Mouse (Mus musculus) intestine, postnatal 0 days (tissue): Measurements from ENCODE around the gene Ccne1. TPM values are rescaled to one million over a fixed set of nuclear protein-coding genes. Genes with fewer than 3 reads are reported as not detected.

Source experiments
- ATAC-seq: fragments of 200-750 bp; cut with Nextera tagmentation; 2 replicates; pipeline ENCODE4 v1.8.0; 2017; ENCODE audit warnings: mild to moderate bottlenecking, moderate TSS enrichment, moderate library complexity
- H3K27ac ChIP-seq: fragments of 300-500 bp; sonication (generic); 2 replicates; pipeline ENCODE4 v1.5.1; 2014; ENCODE audit warnings: mild to moderate bottlenecking, low read depth, low read length, moderate library complexity
- H3K27me3 ChIP-seq: fragments of 300-500 bp; sonication (generic); replicated peaks from 2 replicates; pipeline ENCODE4 v1.6.1; 2014; ENCODE audit warnings: low read length, mixed read lengths; ENCODE audit not compliant: control insufficient read depth, insufficient read depth
- H3K36me3 ChIP-seq: fragments of 300-500 bp; sonication (generic); 2 replicates; pipeline ENCODE4 v1.6.1; 2014; ENCODE audit warnings: mild to moderate bottlenecking, moderate library complexity; ENCODE audit not compliant: control insufficient read depth, insufficient read depth
- H3K4me1 ChIP-seq: fragments of 300-500 bp; sonication (generic); replicated peaks from 2 replicates; pipeline ENCODE4 v1.6.1; 2014; ENCODE audit warnings: antibody characterized with exemption, low read length, mixed read lengths; ENCODE audit not compliant: control insufficient read depth, insufficient read depth
- H3K4me2 ChIP-seq: fragments of 300-500 bp; sonication (generic); replicated peaks from 2 replicates; pipeline ENCODE4 v1.6.1; 2014; ENCODE audit warnings: low read depth, mild to moderate bottlenecking, moderate library complexity
- H3K4me3 ChIP-seq: fragments of 300-500 bp; sonication (generic); 2 replicates; pipeline ENCODE4 v1.5.1; 2014; ENCODE audit warnings: low read depth, low read length
- H3K9ac ChIP-seq: fragments of 300-500 bp; sonication (generic); 2 replicates; pipeline ENCODE4 v1.6.1; 2014; ENCODE audit warnings: mild to moderate bottlenecking, low read depth, low read length
- H3K9me3 ChIP-seq: fragments of 300-500 bp; sonication (generic); 2 replicates; pipeline ENCODE4 v1.6.1; 2016; ENCODE audit warnings: mixed run types; ENCODE audit not compliant: control insufficient read depth
- CTCF ChIP-seq: sonication (generic); IDR thresholded peaks from 2 replicates; pipeline ENCODE4 v1.5.1; 2016; ENCODE audit warnings: low read depth, mild to moderate bottlenecking, control low read depth, antibody characterized with exemption, moderate library complexity
- WGBS: fragments of 180-500 bp; shearing (Covaris S2); extraction: QIAGEN DNeasy Blood & Tissue Kit; methylation state at CpG from one replicate; pipeline ENCODE4 v1.1.7; 2014; 5-methylcytosine and 5-hydroxymethylcytosine counted together
- polyA plus RNA-seq: library from polyadenylated mRNA; unstranded; fragments of >200 nt; fragmentation: Nextera tagmentation; extraction: Ambion mirVana; gene quantifications from 2 replicates; pipeline ENCODE4 v1.2.1, GENCODE M21; 2015

The Ccne1 gene
- polyA plus RNA-seq, 1 experiment from 2014 or later = 12.0 TPM

DNA sequence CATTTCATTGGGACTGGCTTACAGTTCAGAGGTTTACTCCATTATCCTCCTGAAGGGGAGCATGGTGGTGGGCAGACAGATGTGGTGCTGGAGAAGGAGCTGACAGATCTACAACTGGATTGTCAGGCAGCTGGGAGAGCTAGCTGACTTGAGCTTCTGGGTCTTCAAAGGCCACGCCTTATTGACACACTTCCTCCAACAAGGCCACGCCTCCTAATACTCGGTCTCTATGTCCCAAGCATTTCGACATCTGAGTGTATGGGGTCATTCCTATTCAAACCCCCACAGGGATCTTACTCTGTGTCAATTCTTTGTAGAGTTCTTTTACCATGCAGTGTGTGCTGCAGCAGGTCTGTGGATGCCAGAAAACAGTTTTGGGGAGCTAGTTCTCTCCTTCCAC, 42.9 kb downstream of the Ccne1 start:
- no peak for ATAC-seq
- Histone ChIP-seq H3K9me3 (no peaks in the 10 kb centered on the region), H3K27me3 (no peaks in the 10 kb centered on the region), H3K4me2 (no peak overlapping the region), H3K9ac (no peak overlapping the region), H3K4me1 (no peaks in the 10 kb centered on the region), H3K27ac (no peak overlapping the region), H3K36me3 (no peaks in the 10 kb centered on the region), H3K4me3 (no peak overlapping the region)
- WGBS = 29% methylated on average over 4 of the region's 4 CpGs
- TF ChIP-seq CTCF = no peak

DNA sequence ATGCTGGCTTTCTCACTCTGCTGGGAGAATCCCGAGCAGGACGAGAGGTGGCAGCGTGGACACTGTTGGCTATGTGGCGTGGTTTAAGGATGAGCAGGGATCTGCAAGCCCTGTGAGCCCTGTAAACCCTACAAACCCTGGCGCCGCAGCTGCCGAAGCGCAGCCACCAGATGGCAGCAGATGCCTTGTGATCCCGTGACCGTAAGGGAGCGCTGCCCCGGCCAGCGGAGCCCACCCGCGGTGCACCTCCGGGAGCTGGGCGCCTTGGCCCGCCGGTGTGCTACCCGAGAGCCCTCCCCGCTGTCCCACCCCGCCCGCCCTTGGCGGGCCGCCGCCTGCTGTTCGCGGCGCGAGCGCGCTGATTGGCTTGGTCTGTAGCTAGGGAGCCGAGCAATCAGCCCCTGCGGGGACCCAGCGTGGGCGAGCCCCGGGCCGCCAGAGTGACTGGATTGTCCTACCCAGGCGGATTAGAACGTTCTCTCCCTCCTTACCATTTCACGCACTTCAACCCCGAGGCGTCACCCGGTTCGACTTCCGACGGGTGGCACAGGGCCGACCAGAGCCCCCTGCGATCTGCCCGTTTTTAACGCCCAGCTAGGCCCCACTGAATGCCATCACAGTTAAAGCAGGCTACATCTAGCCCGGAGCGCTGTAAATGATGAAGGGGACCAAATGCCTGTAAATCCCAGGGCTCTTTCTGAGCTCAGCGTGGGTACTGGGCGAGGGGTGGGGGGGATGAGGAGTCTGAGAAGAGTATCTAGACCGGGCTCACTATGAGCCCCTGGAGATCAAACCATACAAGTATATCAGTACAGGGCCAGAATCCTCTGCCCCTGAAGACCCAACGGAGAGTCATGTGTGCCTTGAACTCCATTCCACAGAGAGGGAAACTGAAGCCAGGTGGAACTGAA, 46.0 kb downstream of the Ccne1 start:
- ATAC-seq = peak; percentile 77
- H3K4me3 ChIP-seq = peak overlapping the region; percentile 51
- TF ChIP-seq CTCF = peak; percentile 96
- no peaks in the 10 kb centered on the region for H3K4me1 ChIP-seq
- no peak overlapping the region for H3K27ac ChIP-seq
- no peaks in the 10 kb centered on the region for H3K27me3 ChIP-seq
- H3K4me2 ChIP-seq = peak overlapping the region; percentile 87
- no peaks in the 10 kb centered on the region for H3K36me3 ChIP-seq
- no peaks in the 10 kb centered on the region for H3K9me3 ChIP-seq
- H3K9ac ChIP-seq = peak overlapping the region; percentile 57
- WGBS = 2% methylated on average over 57 of the region's 57 CpGs

DNA sequence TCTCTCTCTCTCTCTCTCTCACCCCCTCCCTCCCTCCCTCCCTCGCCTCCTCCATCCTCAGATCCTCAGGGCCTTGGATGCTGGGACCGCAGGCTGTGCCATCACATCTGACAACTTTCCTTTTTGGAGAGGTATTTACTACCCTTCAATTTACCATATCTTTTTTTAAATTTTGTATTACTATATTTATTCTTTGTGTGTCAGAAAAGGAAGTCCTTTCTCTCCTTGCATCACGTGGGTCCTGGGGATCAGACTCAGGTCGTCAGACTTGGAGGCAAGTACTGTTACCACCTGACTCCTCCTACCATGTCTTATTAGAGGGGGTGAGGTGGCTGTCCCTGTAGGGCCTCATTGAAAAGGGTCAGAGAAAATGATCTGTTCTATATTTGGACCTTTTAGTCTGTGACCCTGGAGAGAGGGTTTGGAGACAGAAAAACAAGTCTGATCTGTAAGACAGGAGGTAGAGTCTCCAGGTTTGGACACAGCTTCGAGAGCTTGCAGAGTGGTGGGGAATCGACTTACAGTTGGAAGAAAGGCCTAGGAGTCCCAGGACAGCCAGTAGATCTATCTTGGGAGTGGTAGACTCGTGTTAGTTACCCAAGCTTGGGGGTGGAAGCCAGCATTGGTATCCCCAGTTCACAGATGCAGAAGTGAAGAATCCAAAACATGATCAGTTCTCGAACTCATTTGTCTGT, 47.6 kb downstream of the Ccne1 start:
- H3K27me3 ChIP-seq = no peaks in the 10 kb centered on the region
- H3K9ac ChIP-seq = no peak overlapping the region
- no peaks in the 10 kb centered on the region for H3K36me3 ChIP-seq
- H3K4me1 ChIP-seq = no peaks in the 10 kb centered on the region
- H3K27ac ChIP-seq = no peak overlapping the region
- H3K4me3 ChIP-seq = no peak overlapping the region
- H3K4me2 ChIP-seq = no peak overlapping the region
- 78% methylated on average over 8 of the region's 8 CpGs for WGBS
- no peaks in the 10 kb centered on the region for H3K9me3 ChIP-seq
- TF ChIP-seq CTCF = no peak
- no peak for ATAC-seq

DNA sequence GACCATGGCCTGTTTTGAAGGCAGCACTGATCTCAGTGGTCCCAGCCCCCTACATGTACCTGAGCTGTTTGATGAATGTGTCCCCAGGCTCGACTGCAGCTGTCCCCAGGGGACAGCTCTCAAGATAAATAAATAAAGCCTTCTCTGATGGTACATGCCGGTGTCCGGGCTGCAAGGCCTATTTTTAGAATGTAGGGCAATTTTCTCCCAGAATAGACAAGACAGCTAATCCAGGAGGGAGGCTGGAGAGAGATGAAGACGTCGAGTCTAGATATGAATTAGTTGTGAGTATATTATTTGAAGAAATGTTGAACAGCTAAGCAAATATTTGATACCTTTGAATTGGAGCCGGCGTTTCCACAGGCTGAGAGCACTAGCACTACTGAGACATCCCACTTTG, 48.2 kb downstream of the Ccne1 start:
- 29% methylated on average over 7 of the region's 7 CpGs for WGBS
- Histone ChIP-seq H3K27me3 (no peaks in the 10 kb centered on the region), H3K9ac (no peak overlapping the region)

DNA sequence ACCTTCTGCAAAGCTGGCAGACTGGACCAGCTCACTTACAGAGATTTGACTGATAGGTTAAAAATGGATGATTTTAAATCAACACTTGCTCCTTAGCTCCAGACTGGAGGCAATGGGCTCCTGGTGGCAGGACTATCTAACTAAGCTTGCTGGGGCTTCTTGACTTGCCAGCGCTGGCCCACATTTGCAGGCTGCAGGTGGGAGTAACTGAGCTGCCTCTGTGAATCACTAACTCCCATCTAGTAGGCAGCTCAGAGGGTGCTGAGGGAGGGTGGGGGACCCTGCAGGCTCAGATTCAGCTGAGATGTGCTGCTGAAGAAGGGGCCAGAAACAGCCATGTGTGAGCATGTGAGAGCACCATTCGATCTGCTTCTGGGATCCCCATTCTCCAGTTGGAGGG, 51.3 kb downstream of the Ccne1 start:
- WGBS = 76% methylated on average over 2 of the region's 2 CpGs
- no peaks in the 10 kb centered on the region for H3K9me3 ChIP-seq
- H3K27me3 ChIP-seq = no peaks in the 10 kb centered on the region
- ATAC-seq = no peak
- no peak overlapping the region for H3K4me3 ChIP-seq
- no peak overlapping the region for H3K4me2 ChIP-seq
- no peak for TF ChIP-seq CTCF
- H3K9ac ChIP-seq = no peak overlapping the region
- no peak overlapping the region for H3K27ac ChIP-seq
- no peaks in the 10 kb centered on the region for H3K4me1 ChIP-seq
- no peaks in the 10 kb centered on the region for H3K36me3 ChIP-seq

More for the DNA sequence above, 48.2 kb downstream of the Ccne1 start:
- no peak for ATAC-seq
- H3K9me3 ChIP-seq = no peaks in the 10 kb centered on the region
- no peaks in the 10 kb centered on the region for H3K4me1 ChIP-seq
- H3K36me3 ChIP-seq = no peaks in the 10 kb centered on the region
- no peak for TF ChIP-seq CTCF
- no peak overlapping the region for H3K4me3 ChIP-seq
- no peak overlapping the region for H3K4me2 ChIP-seq
- H3K27ac ChIP-seq = no peak overlapping the region

DNA sequence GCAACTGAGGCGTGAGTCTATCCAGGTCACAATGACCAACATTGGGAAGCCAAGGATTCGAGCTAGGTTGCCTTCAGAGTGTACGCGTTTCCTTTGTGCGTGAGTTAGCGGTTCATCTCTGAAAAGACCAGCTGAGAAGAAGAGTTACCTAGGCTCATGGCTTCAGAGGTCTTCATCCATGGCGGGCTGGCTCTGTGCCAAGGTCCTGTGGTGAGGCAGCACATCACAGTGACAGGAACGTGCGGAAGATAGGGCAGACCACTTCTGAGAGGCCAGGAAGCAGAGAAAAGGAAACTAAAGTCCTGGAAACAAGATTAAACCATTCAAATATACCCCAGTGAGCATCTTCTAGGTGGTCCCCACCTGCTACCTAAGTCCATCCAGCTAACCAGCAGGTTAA, 53.1 kb downstream of the Ccne1 start:
- no peaks in the 10 kb centered on the region for H3K36me3 ChIP-seq
- no peak for ATAC-seq
- no peaks in the 10 kb centered on the region for H3K27me3 ChIP-seq
- no peak overlapping the region for H3K4me2 ChIP-seq
- no peak overlapping the region for H3K4me3 ChIP-seq
- TF ChIP-seq CTCF = no peak
- H3K9me3 ChIP-seq = no peaks in the 10 kb centered on the region
- H3K4me1 ChIP-seq = no peaks in the 10 kb centered on the region
- H3K9ac ChIP-seq = no peak overlapping the region
- WGBS = 86% methylated on average over 9 of the region's 9 CpGs
- no peak overlapping the region for H3K27ac ChIP-seq

Other genes with a start within 250 kb of the Ccne1 start
- gene Uri1, start 84.0 kb downstream of the Ccne1 start, polyA plus RNA-seq = 25.6 and 26.9 TPM in 2 replicates
- gene 1600014C10Rik, start 75.7 kb upstream of the Ccne1 start, polyA plus RNA-seq = 16.9 and 18.2 TPM in 2 replicates
- 5.2 and 5.9 TPM in 2 replicates for gene Plekhf1, start 120.5 kb upstream of the Ccne1 start, polyA plus RNA-seq
- gene Pop4, start 163.9 kb upstream of the Ccne1 start, polyA plus RNA-seq = 20.6 and 23.2 TPM in 2 replicates